Mouse (Mus musculus) lung, postnatal 10 days (tissue): ENCODE results near the gene Eid3.

ENCODE experiments used
- DNase-seq: peaks from one replicate; pipeline ENCODE4 v3.0.0; 2021

Gene Eid3

DNA sequence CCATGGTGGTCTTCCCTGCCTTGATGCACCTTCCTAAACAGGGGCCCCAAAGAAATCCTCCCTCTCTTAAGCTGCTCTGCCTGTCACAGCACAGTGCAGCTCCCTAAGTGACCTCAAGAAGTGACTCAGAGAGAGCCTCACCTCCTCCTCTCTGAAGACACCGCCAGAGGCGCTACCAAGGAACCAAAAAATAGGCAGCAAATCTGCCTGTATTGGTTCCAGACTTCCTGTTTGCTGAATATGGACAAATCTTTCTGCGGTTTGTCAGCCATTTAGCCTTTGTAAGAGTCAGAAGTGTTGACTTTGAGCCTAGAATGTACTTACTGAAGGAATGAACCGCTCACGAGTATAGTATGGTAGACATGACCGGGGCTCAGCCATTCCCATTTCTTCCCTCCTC, 47.3 kb downstream of the Eid3 start:
- DNase-seq: no peak
